Mouse (Mus musculus): Measurements from ENCODE around the gene Llgl2.

DNA sequence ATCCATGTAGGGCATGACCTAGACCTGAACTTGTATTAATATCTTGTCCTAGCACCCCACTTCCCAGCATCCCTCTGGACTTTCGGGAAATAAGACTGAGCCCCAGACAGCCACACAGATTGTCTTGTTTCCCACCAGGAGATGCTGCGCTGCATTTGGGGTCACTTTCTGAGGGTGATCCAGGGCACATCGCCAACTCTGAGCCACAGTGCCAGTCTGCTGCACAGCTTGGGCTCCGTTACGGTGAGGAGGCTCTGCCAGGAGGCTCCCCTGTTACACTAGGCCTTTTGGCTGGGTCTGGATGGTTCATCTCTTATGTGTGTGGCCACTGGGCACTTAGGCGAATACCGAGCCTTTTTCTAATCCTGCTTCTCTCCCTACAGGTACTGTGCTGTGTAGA is 34.1 kb upstream of the Llgl2 start:
- TF ChIP-seq CTCF (IDR thresholded peaks at IDR 0.05; ENCODE audit: low read depth) (no peak), EP300 (IDR thresholded peaks at IDR 0.05; ENCODE audit: low read depth) (no peak)
